Mouse (Mus musculus) liver, embryonic 14.5 days (tissue): ENCODE measurements at regions not wholly inside any gene's neighbourhood (a gene's known extent, or its start where the extent isn't known, plus 50 kb on each side); places are given as distances from the start of the nearest gene placed in this dataset.

Experiments
- CTCF ChIP-seq: IDR thresholded peaks from 2 replicates; pipeline ENCODE4 v1.5.1; 2016; ENCODE audit warnings: antibody characterized with exemption, low read depth, control low read depth
- EP300 ChIP-seq: IDR thresholded peaks from 2 replicates; pipeline ENCODE4 v1.6.1; 2016; ENCODE audit warnings: antibody characterized with exemption, low read depth

DNA sequence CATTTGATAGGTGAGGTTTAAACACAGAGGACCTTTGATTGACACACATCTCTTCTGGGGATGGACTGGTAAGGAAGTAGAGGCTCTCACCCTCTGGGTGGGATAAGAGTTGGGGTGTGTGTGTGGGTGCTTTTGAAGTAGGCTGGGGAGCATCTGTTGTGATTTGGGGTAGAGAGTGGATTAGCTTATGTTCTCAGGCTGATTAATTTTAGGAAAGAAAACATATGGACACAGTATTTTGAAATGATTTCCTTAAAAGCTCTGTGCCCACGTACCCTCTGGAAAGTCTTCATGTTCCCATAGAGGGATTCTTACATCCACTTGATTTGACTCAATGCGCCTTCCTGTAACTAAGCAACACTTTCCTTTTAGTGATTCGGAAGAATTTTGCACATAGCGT is 89.4 kb downstream of the Zfp281 start:
- TF ChIP-seq CTCF = no peak
- TF ChIP-seq EP300 = no peak
